Mouse (Mus musculus) mature B cell (primary cell): ENCODE data around the gene Nap1l1.
"Not testable (repeated sequence)": the region's sequence is repeated elsewhere in the genome, so short reads cannot be mapped to it uniquely, and the experiment has no call there.

ENCODE experiments used
- in situ Hi-C: fragments of 300-500 bp; cut with MboI; formaldehyde crosslinking; loops from 2 replicates; pipeline ENCODE4 v1.14.3; 2019

Gene Nap1l1

GRCm38 (mm10) chr10:111482654-111483053 is 9.6 kb downstream of the Nap1l1 start:
- in situ Hi-C loops, result loop anchor here (10.0 kb wide), 1 partner anchor 178 kb away; no protein-coding TSS in a partner anchor

GRCm38 (mm10) chr10:111484079-111484478 is 11.1 kb downstream of the Nap1l1 start:
- in situ Hi-C loops, result loop anchor here (10.0 kb wide), 1 partner anchor 179 kb away; no protein-coding TSS in a partner anchor

- in situ Hi-C loops, result loop anchor here (10.0 kb wide), 1 partner anchor 184 kb away; no protein-coding TSS in a partner anchor
Observed at GRCm38 (mm10) chr10:111488793-111489192, 15.8 kb downstream of the Nap1l1 start.

GRCm38 (mm10) chr10:111490079-111490478 is 17.1 kb downstream of the Nap1l1 start:
- in situ Hi-C loops, result not testable (repeated sequence)

GRCm38 (mm10) chr10:111495888-111496287 is 22.9 kb downstream of the Nap1l1 start:
- in situ Hi-C loops, result no loop called here

- in situ Hi-C loops, result loop anchor here (10.0 kb wide), 1 partner anchor 425 kb away; no protein-coding TSS in a partner anchor
Observed at GRCm38 (mm10) chr10:111499892-111500291, 26.9 kb downstream of the Nap1l1 start.

GRCm38 (mm10) chr10:111503071-111503470 is 30.0 kb downstream of the Nap1l1 start:
- in situ Hi-C loops, result loop anchor here (10.0 kb wide), 1 partner anchor 422 kb away; no protein-coding TSS in a partner anchor

- in situ Hi-C loops, result loop anchor here (10.0 kb wide), 1 partner anchor 421 kb away; no protein-coding TSS in a partner anchor
Observed at GRCm38 (mm10) chr10:111503716-111504115, 30.7 kb downstream of the Nap1l1 start.

- in situ Hi-C loops, result loop anchor here (10.0 kb wide), 1 partner anchor 420 kb away; no protein-coding TSS in a partner anchor
Observed at GRCm38 (mm10) chr10:111504606-111505005, 31.6 kb downstream of the Nap1l1 start.

GRCm38 (mm10) chr10:111505406-111505805 is 32.4 kb downstream of the Nap1l1 start:
- in situ Hi-C loops, result loop anchor here (10.0 kb wide), 1 partner anchor 419 kb away; no protein-coding TSS in a partner anchor

GRCm38 (mm10) chr10:111506101-111506925 is 33.3 kb downstream of the Nap1l1 start, which contains the start of gene Phlda1:
Gene Phlda1, plus strand, starts transcription at chr10:111506286.
- in situ Hi-C loops, result loop anchor here (10.0 kb wide), 1 partner anchor 418 kb away; no protein-coding TSS in a partner anchor

GRCm38 (mm10) chr10:111506926-111507459 is 34.0 kb downstream of the Nap1l1 start:
- in situ Hi-C loops, result loop anchor here (10.0 kb wide), 1 partner anchor 418 kb away; no protein-coding TSS in a partner anchor

- in situ Hi-C loops, result loop anchor here (10.0 kb wide), 1 partner anchor 417 kb away; no protein-coding TSS in a partner anchor
Observed at GRCm38 (mm10) chr10:111507460-111508211, 34.6 kb downstream of the Nap1l1 start.

- in situ Hi-C loops, result loop anchor here (10.0 kb wide), 1 partner anchor 416 kb away; no protein-coding TSS in a partner anchor
Observed at GRCm38 (mm10) chr10:111508324-111509080, 35.5 kb downstream of the Nap1l1 start.

- in situ Hi-C loops, result loop anchor here (10.0 kb wide), 1 partner anchor 416 kb away; no protein-coding TSS in a partner anchor
Observed at GRCm38 (mm10) chr10:111509103-111509784, 36.2 kb downstream of the Nap1l1 start.

GRCm38 (mm10) chr10:111509981-111510380 is 37.0 kb downstream of the Nap1l1 start:
- in situ Hi-C loops, result loop anchor here (10.0 kb wide), 1 partner anchor 415 kb away; no protein-coding TSS in a partner anchor

- in situ Hi-C loops, result no loop called here
Observed at GRCm38 (mm10) chr10:111510798-111511197, 37.8 kb downstream of the Nap1l1 start.

GRCm38 (mm10) chr10:111512036-111512568 is 39.1 kb downstream of the Nap1l1 start:
- in situ Hi-C loops, result no loop called here

GRCm38 (mm10) chr10:111514282-111514885 is 41.4 kb downstream of the Nap1l1 start:
- in situ Hi-C loops, result no loop called here
